Mouse (Mus musculus) bone marrow, adult 2 months (tissue): Measurements from ENCODE around the gene Mtor.

Experiments used
- CTCF ChIP-seq: fragments of 200-500 bp; IDR thresholded peaks from 2 replicates; pipeline ENCODE4 v1.5.1; 2011; ENCODE audit warnings: low read length, control low read depth; ENCODE audit not compliant: control insufficient read depth, insufficient read depth
- POLR2A ChIP-seq: fragments of 200-500 bp; IDR thresholded peaks from 2 replicates; pipeline ENCODE4 v1.6.1; 2011; ENCODE audit warnings: low read depth, mild to moderate bottlenecking, control low read depth, low read length, borderline replicate concordance; ENCODE audit not compliant: control insufficient read depth

GRCm38 (mm10) chr4:148533613-148534328 lies 85.4 kb downstream of the Mtor start:
- TF ChIP-seq POLR2A (no peak), CTCF (no peak)
